Mouse (Mus musculus) midbrain, postnatal 0 days (tissue): Measurements from ENCODE around the gene Tyrp1. TPM values are rescaled to one million over a fixed set of nuclear protein-coding genes. Genes with fewer than 3 reads are reported as not detected.
A peak's percentile ranks its signal among the peaks of the same experiment; 100 is the strongest.

Source experiments
- ATAC-seq: fragments of 200-750 bp; cut with Nextera tagmentation; 2 replicates; pipeline ENCODE4 v1.8.0; 2017; ENCODE audit warnings: moderate number of reproducible peaks, mild to moderate bottlenecking, moderate TSS enrichment, moderate library complexity; ENCODE audit not compliant: low FRiP score
- DNase-seq: peaks from one replicate; pipeline ENCODE4 v3.0.0-alpha.2; 2015; ENCODE audit warnings: low spot score
- H3K27ac ChIP-seq: fragments of 300-500 bp; sonication (generic); 2 replicates; pipeline ENCODE4 v1.5.1; 2014; ENCODE audit warnings: low read depth, mild to moderate bottlenecking, low read length, mixed read lengths
- H3K27me3 ChIP-seq: fragments of 300-500 bp; sonication (generic); 2 replicates; pipeline ENCODE4 v1.6.1; 2014; ENCODE audit warnings: low read length, control low read depth, mixed read lengths; ENCODE audit not compliant: insufficient read depth
- H3K36me3 ChIP-seq: fragments of 300-500 bp; sonication (generic); 2 replicates; pipeline ENCODE4 v1.6.1; 2014; ENCODE audit warnings: low read length, control low read depth, mixed read lengths; ENCODE audit not compliant: insufficient read depth
- H3K4me1 ChIP-seq: fragments of 300-500 bp; sonication (generic); 2 replicates; pipeline ENCODE4 v1.6.1; 2014; ENCODE audit warnings: mild to moderate bottlenecking, control low read depth, antibody characterized with exemption, low read length, mixed read lengths; ENCODE audit not compliant: insufficient read depth
- H3K4me2 ChIP-seq: fragments of 300-500 bp; sonication (generic); 2 replicates; pipeline ENCODE4 v1.6.1; 2014; ENCODE audit warnings: low read depth, mild to moderate bottlenecking, low read length, mixed read lengths; ENCODE audit not compliant: poor library complexity, severe bottlenecking
- H3K4me3 ChIP-seq: fragments of 300-500 bp; sonication (generic); 2 replicates; pipeline ENCODE4 v1.5.1; 2014; ENCODE audit warnings: low read depth, mild to moderate bottlenecking, low read length, moderate library complexity
- H3K9ac ChIP-seq: fragments of 300-500 bp; sonication (generic); replicated peaks from 2 replicates; pipeline ENCODE4 v1.6.1; 2014; ENCODE audit warnings: mild to moderate bottlenecking, low read length, moderate library complexity, mixed read lengths; ENCODE audit not compliant: poor library complexity, severe bottlenecking
- H3K9me3 ChIP-seq: fragments of 300-500 bp; sonication (generic); 2 replicates; pipeline ENCODE4 v1.6.1; 2016; ENCODE audit warnings: low read length, control low read depth
- CTCF ChIP-seq: IDR thresholded peaks from 2 replicates; pipeline ENCODE4 v1.5.1; 2016; ENCODE audit warnings: antibody characterized with exemption, mild to moderate bottlenecking
- WGBS: fragments of 180-500 bp; shearing (Covaris S2); extraction: QIAGEN DNeasy Blood & Tissue Kit; methylation state at CpG from one replicate; pipeline ENCODE4 v1.1.7; 2014; 5-methylcytosine and 5-hydroxymethylcytosine counted together
- polyA plus RNA-seq: library from polyadenylated mRNA; unstranded; fragments of >200 nt; fragmentation: Nextera tagmentation; extraction: Ambion mirVana; gene quantifications from 2 replicates; pipeline ENCODE4 v1.2.1, GENCODE M21; 2015
- total RNA-seq: library from RNA; depleted of rRNA; stranded (reverse); fragments of >200 nt; gene quantifications from 2 replicates; pipeline ENCODE4 v1.2.3, GENCODE M21; 2014; rRNA removed

Tyrp1 gene
- total RNA-seq (1.2 TPM in 1 of 2 replicates, not detected in the other), polyA plus RNA-seq (0.17 TPM in 1 of 2 replicates, not detected in the other)

GRCm38 (mm10) chr4:80834050-80834449 is at the start of gene Tyrp1:
Tyrp1 (plus strand) TSS chr4:80834123.
- Histone ChIP-seq H3K27me3 (no peaks in the 10 kb centered on the region), H3K9ac (no peak within 1 kb of the TSS), H3K9me3 (no peaks in the 10 kb centered on the region), H3K36me3 (no peaks in the 10 kb centered on the region), H3K4me3 (no peak within 1 kb of the TSS), H3K4me1 (no peaks in the 10 kb centered on the region), H3K27ac (no peak within 1 kb of the TSS), H3K4me2 (no peak within 1 kb of the TSS)
- DNase-seq (peak; percentile 53), ATAC-seq (peak; percentile 20; the same call in 1 of the 2 replicates)
- no peak for TF ChIP-seq CTCF
- 14% methylated on average over 3 of the region's 3 CpGs for WGBS

GRCm38 (mm10) chr4:80788339-80788738 is 45.6 kb upstream of the Tyrp1 start:
- TF ChIP-seq CTCF: no peak
- H3K9me3 ChIP-seq: no peaks in the 10 kb centered on the region
- no peak overlapping the region for H3K27ac ChIP-seq
- 66% methylated on average over 1 of the region's 1 CpGs for WGBS
- no peaks in the 10 kb centered on the region for H3K36me3 ChIP-seq
- H3K4me1 ChIP-seq: no peaks in the 10 kb centered on the region
- no peak overlapping the region for H3K4me2 ChIP-seq
- H3K4me3 ChIP-seq: no peak overlapping the region
- no peak overlapping the region for H3K9ac ChIP-seq
- DNase-seq (no peak), ATAC-seq (no peak)
- H3K27me3 ChIP-seq: no peaks in the 10 kb centered on the region

GRCm38 (mm10) chr4:80819511-80819910 is 14.4 kb upstream of the Tyrp1 start:
- no peak for ATAC-seq
- H3K9ac ChIP-seq: no peak overlapping the region
- H3K4me2 ChIP-seq: no peak overlapping the region

GRCm38 (mm10) chr4:80821945-80822344 is 12.0 kb upstream of the Tyrp1 start:
- 90% methylated on average over 3 of the region's 3 CpGs for whole genome bisulfite sequencing
- TF ChIP-seq CTCF: no peak

More at GRCm38 (mm10) chr4:80819511-80819910, 14.4 kb upstream of the Tyrp1 start:
- no peak for DNase-seq
- no peak for TF ChIP-seq CTCF
- Histone ChIP-seq H3K36me3 (no peaks in the 10 kb centered on the region), H3K4me1 (no peaks in the 10 kb centered on the region), H3K27ac (no peak overlapping the region), H3K9me3 (no peaks in the 10 kb centered on the region), H3K27me3 (no peaks in the 10 kb centered on the region), H3K4me3 (no peak overlapping the region)

GRCm38 (mm10) chr4:80828232-80828631 is 5.7 kb upstream of the Tyrp1 start:
- H3K27me3 ChIP-seq: no peaks in the 10 kb centered on the region
- no peaks in the 10 kb centered on the region for H3K4me1 ChIP-seq
- DNase-seq: peak; percentile 23
- WGBS: 44% methylated on average over 2 of the region's 2 CpGs
- H3K9ac ChIP-seq: no peak overlapping the region
- H3K27ac ChIP-seq: no peak overlapping the region
- no peak for ATAC-seq
- H3K9me3 ChIP-seq: no peaks in the 10 kb centered on the region
- no peaks in the 10 kb centered on the region for H3K36me3 ChIP-seq
- TF ChIP-seq CTCF: no peak
- H3K4me2 ChIP-seq: no peak overlapping the region
- H3K4me3 ChIP-seq: no peak overlapping the region

More at GRCm38 (mm10) chr4:80821945-80822344, 12.0 kb upstream of the Tyrp1 start:
- no peak for DNase-seq
- H3K9me3 ChIP-seq: no peaks in the 10 kb centered on the region
- no peaks in the 10 kb centered on the region for H3K4me1 ChIP-seq
- no peaks in the 10 kb centered on the region for H3K36me3 ChIP-seq
- H3K9ac ChIP-seq: no peak overlapping the region
- ATAC-seq: no peak
- H3K4me2 ChIP-seq: no peak overlapping the region
- no peak overlapping the region for H3K4me3 ChIP-seq
- H3K27me3 ChIP-seq: no peaks in the 10 kb centered on the region
- H3K27ac ChIP-seq: no peak overlapping the region

- Histone ChIP-seq H3K36me3 (no peaks in the 10 kb centered on the region), H3K9me3 (no peaks in the 10 kb centered on the region), H3K4me1 (no peaks in the 10 kb centered on the region), H3K27ac (no peak overlapping the region), H3K9ac (no peak overlapping the region), H3K4me3 (no peak overlapping the region), H3K27me3 (no peaks in the 10 kb centered on the region), H3K4me2 (no peak overlapping the region)
- ATAC-seq (no peak), DNase-seq (no peak)
- no peak for TF ChIP-seq CTCF
- WGBS: 83% methylated on average over 4 of the region's 4 CpGs
These were observed 5.4 kb downstream of the Tyrp1 start for GRCm38 (mm10) chr4:80839317-80839716.
